Mouse (Mus musculus) forebrain, embryonic 10.5 days (tissue): Measurements from ENCODE around the gene Vmn2r96. TPM values are rescaled to one million over a fixed set of nuclear protein-coding genes. Genes with fewer than 3 reads are reported as not detected.
"Not testable (repeated sequence)": the region's sequence is repeated elsewhere in the genome, so short reads cannot be mapped to it uniquely, and the experiment has no call there.

Experiments
- DNase-seq: peaks from one replicate; pipeline ENCODE4 v3.0.0-alpha.2; 2017; ENCODE audit warnings: low spot score; ENCODE audit errors: extremely low spot score
- H3K27ac ChIP-seq: fragments of 300-500 bp; sonication (generic); 2 replicates; pipeline ENCODE4 v1.5.1; 2016; ENCODE audit warnings: mild to moderate bottlenecking
- H3K27me3 ChIP-seq: fragments of 300-500 bp; sonication (generic); 2 replicates; pipeline ENCODE4 v1.6.1; 2016; ENCODE audit warnings: mild to moderate bottlenecking; ENCODE audit not compliant: poor library complexity, severe bottlenecking
- H3K36me3 ChIP-seq: fragments of 300-500 bp; sonication (generic); replicated peaks from 2 replicates; pipeline ENCODE4 v1.6.1; 2016; ENCODE audit warnings: mild to moderate bottlenecking, moderate library complexity
- H3K4me1 ChIP-seq: fragments of 300-500 bp; sonication (generic); 2 replicates; pipeline ENCODE4 v1.6.1; 2016
- H3K4me3 ChIP-seq: fragments of 300-500 bp; sonication (generic); 2 replicates; pipeline ENCODE4 v1.5.1; 2016; ENCODE audit warnings: mild to moderate bottlenecking, moderate library complexity
- H3K9me3 ChIP-seq: fragments of 300-500 bp; sonication (generic); 2 replicates; pipeline ENCODE4 v1.6.1; 2016; ENCODE audit warnings: mild to moderate bottlenecking, moderate library complexity
- WGBS: fragments of 180-500 bp; shearing (Covaris S2); methylation state at CpG from one replicate; pipeline ENCODE4 v1.1.7; 2016; 5-methylcytosine and 5-hydroxymethylcytosine counted together
- polyA plus RNA-seq: library from polyadenylated mRNA; unstranded; fragments of >200 nt; fragmentation: Nextera tagmentation; extraction: Ambion mirVana; gene quantifications from 2 replicates; pipeline ENCODE4 v1.2.1, GENCODE M21; 2016

Vmn2r96 gene
- not detected in 2 replicates for polyA plus RNA-seq

DNA sequence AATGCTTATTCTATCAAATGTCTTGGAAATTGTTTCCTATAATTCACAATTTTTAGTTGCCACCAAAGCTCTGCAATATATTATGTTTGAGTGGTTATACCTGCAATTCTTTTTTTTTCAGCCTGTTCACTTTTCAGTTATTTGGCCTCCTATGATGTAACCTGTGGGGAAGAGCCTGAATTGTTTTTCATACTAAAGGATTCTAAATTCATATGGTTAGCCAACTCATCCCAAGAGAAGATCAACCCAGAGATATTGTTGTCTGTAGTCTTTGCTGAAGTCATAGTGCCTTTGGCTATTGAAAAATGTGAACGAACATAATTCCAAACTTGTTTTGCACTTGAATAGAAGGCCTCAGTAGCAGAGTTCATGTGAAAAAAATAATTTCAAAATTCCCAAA, at the start of gene Vmn2r96:
Vmn2r96 (plus strand) TSS at position 301 of the 400 bp plus-strand sequence.
- H3K9me3 ChIP-seq, result peaks cover 16% of the 10 kb centered on the region; the same call in 1 of the 2 replicates
- H3K4me1 ChIP-seq, H3K4me3 ChIP-seq, H3K27me3 ChIP-seq, H3K36me3 ChIP-seq, DNase-seq, H3K27ac ChIP-seq: not testable (repeated sequence)
- WGBS, result 90% methylated on average over 1 of the region's 1 CpGs

DNA sequence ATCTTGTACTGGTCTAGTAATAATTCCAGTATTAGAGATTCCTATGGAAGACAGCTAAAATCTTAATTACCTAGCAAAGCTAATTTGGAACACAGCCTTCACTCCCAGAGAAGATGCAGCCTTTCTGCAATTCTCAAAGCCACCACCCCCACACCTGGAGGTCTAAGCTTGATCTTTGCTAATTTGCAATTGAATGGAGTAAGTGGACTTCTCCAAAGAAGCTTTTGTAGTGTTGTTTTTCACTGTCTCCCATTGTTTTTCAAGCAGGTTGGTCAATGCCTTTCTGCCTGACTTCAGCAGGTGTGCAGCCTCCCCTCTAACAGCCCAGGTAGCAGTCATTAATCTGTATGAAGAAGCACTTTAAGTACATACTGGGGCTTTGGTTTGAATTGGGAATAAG, 49.6 kb upstream of the Vmn2r96 start:
- Histone ChIP-seq H3K4me1 (no peaks in the 10 kb centered on the region), H3K9me3 (peaks cover 64% of the 10 kb centered on the region), H3K27ac (no peak overlapping the region), H3K4me3 (no peak overlapping the region), H3K36me3 (no peaks in the 10 kb centered on the region), H3K27me3 (no peaks in the 10 kb centered on the region)
- DNase-seq, result no peak

DNA sequence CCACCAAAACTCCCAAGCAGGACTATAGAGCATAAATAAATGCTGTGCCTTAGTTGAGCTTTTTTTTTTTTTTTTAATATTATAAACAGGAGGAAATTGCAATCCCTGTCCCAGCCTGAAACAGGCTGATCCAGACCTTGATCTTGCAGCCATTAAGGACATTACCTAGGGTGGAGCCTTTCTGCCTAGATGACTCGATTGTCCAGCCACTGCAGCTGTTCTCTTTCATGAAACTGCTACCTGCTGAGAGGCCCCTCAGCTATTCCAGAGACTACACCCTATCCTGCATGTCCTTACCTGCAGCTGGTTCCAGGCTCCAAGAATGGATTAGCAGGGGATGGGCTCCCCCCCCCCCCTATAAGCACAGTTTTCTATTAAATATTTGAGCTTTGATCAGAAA, 49.0 kb upstream of the Vmn2r96 start:
- no peaks in the 10 kb centered on the region for H3K27me3 ChIP-seq
- H3K4me1 ChIP-seq, result no peaks in the 10 kb centered on the region
- no peak overlapping the region for H3K4me3 ChIP-seq
- 86% methylated on average over 1 of the region's 1 CpGs for WGBS
- DNase-seq, result no peak
- peaks cover 58% of the 10 kb centered on the region for H3K9me3 ChIP-seq
- H3K27ac ChIP-seq, result no peak overlapping the region
- H3K36me3 ChIP-seq, result no peaks in the 10 kb centered on the region

DNA sequence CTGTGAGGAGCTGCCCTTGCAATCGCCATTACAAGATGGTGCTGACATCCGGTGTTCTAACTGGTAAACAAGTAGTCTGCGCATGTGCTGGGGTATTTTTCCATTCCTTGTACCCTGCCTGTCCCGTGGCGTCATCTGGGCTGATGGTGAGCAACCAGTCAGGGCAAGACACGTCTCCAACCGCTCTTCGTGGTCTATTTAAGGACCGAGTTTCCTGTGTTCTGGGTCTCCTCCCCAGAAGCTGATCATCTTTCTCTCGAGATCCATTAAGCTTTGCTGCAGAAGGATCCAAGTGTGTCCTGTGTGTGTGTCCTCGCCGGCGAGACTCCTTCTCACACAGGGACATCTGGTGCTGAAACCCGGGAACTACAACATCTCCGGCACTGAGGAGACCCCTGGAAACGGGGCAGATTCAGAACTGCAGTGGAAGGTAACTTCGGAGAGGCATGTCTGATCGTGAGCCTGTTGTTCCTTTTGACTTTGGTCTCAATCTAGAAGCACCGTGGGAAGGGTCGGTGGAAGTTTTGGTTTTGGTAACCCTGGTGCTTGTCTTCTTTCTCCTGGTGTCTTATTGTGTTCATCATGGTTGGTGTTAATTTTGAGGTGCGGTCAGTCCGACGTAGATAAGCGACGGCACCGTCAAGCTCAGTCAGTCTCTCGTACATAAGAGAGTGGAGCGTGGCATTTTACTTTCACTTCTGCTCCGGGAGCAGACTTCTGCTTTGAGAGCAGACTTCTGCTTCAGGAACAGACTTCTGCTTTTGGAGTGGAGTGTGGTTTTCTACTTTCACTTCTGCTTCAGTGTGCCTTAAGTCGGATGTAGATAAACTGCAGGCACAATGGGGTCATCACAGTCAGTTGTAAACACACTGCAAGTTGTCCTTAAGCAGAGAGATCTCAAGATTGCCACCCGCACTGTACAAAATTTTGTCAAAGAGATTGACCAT, 14.5 kb upstream of the Vmn2r96 start:
- DNase-seq, H3K4me1 ChIP-seq: not testable (repeated sequence)
- peaks cover 85% of the 10 kb centered on the region for H3K9me3 ChIP-seq

DNA sequence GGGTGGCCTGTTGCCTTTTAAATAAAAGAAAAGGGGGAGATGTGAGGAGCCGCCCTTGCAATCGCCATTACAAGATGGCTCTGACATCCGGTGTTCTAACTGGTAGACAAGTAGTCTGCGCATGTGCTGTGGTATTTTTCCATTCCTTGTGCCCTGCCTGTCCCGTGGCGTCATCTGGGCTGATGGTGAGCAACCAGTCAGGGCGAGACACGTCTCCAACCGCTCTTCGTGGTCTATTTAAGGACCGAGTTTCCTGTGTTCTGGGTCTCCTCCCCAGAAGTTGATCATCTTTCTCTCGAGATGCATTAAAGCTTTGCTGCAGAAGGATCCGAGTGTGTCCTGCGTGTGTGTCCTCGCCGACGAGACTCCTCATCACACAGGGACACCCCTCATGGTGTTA, 6.8 kb upstream of the Vmn2r96 start:
- peaks cover 66% of the 10 kb centered on the region for H3K9me3 ChIP-seq
- H3K4me1 ChIP-seq, H3K27me3 ChIP-seq, H3K4me3 ChIP-seq, H3K36me3 ChIP-seq, H3K27ac ChIP-seq, DNase-seq: not testable (repeated sequence)
- WGBS, result 92% methylated on average over 17 of the region's 17 CpGs

More for the DNA sequence above, 14.5 kb upstream of the Vmn2r96 start:
- not testable (repeated sequence) for H3K27me3 ChIP-seq, H3K27ac ChIP-seq, H3K4me3 ChIP-seq, H3K36me3 ChIP-seq
- 95% methylated on average over 31 of the region's 31 CpGs for WGBS

DNA sequence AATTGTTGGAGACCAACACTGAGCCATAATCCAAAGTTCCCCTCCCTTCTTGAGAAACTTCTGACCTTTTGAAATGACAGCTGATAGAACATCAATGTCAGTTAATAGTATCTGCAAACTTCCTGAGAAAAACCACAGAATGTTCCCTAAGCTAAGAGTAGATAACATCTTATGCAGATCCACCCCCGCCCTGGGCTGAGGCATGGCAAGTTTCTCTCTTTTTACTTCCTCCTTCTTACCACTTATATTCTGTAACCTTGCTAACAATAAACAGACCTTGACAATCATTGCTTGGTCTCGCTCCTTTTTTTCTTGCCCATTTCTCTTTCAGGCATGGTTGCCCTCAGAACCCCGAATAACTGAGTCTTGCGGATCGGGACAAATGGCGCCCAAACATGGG, 42.2 kb downstream of the Vmn2r96 start:
- not testable (repeated sequence) for H3K27me3 ChIP-seq, H3K4me1 ChIP-seq, H3K4me3 ChIP-seq, H3K27ac ChIP-seq, H3K36me3 ChIP-seq, DNase-seq
- WGBS, result 94% methylated on average over 6 of the region's 6 CpGs
- H3K9me3 ChIP-seq, result peaks cover 67% of the 10 kb centered on the region

DNA sequence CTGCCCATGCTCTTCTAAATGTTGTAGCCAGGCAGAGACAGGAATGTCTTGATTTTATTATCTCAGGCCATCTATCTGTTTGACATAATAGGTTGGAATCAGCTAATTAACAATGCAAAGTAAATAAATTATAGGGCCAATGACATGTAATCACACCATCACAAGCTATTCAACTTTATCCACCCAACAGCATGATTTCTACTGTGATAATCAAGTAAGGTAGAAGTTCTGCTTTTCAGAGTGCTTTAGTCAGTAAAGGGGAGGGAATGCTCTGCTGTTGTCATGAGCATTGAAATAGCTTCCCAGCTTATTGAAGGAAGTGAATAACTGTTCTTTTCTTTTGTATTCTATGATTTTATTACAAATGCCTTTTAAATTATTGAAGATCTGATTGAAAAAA, 53.6 kb downstream of the Vmn2r96 start:
- Histone ChIP-seq H3K27me3 (no peaks in the 10 kb centered on the region), H3K9me3 (peaks cover 17% of the 10 kb centered on the region), H3K4me1 (no peaks in the 10 kb centered on the region), H3K36me3 (no peaks in the 10 kb centered on the region), H3K4me3 (no peak overlapping the region), H3K27ac (no peak overlapping the region)
- DNase-seq, result no peak

Other genes starting within 250 kb of the Vmn2r96 start
- 0.01 TPM in 1 of 2 replicates, not detected in the other for gene Vmn2r95, start 149.1 kb upstream of the Vmn2r96 start, polyA plus RNA-seq